Mouse (Mus musculus) myocyte (in vitro differentiated cells): ENCODE results near the gene Il4.

Experiments
- E2F4 ChIP-seq: IDR thresholded peaks from one replicate; pipeline ENCODE4 v1.6.1; 2011; ENCODE audit warnings: mild to moderate bottlenecking, control low read depth, moderate library complexity; ENCODE audit not compliant: insufficient read depth
- MAX ChIP-seq: IDR thresholded peaks from one replicate; pipeline ENCODE4 v1.6.1; 2011; ENCODE audit warnings: low read depth, mild to moderate bottlenecking, control low read depth
- MYOD1 ChIP-seq, 3 experiments: IDR thresholded peaks; one replicate each; pipeline ENCODE4 v1.6.1; 2011; ENCODE audit warnings: control low read depth in 2 of 3, low read depth in 2 of 3, mild to moderate bottlenecking in 2 of 3, moderate library complexity in 1 of 3; ENCODE audit not compliant: insufficient read length in 2 of 3, control insufficient read depth in 1 of 3
- MYOG ChIP-seq, 3 experiments: IDR thresholded peaks; one replicate each; pipeline ENCODE4 v1.6.1; 2011; ENCODE audit warnings: control low read depth in 2 of 3, low read depth in 2 of 3, mild to moderate bottlenecking in 2 of 3; ENCODE audit not compliant: insufficient read length in 2 of 3, control insufficient read depth in 1 of 3, insufficient read depth in 1 of 3
- POLR2A ChIP-seq: IDR thresholded peaks from one replicate; pipeline ENCODE4 v1.6.1; 2011; ENCODE audit warnings: low read depth, mild to moderate bottlenecking, control low read depth, moderate library complexity; ENCODE audit not compliant: insufficient read length
- TCF12 ChIP-seq: IDR thresholded peaks from one replicate; pipeline ENCODE4 v1.6.1; 2011; ENCODE audit warnings: mild to moderate bottlenecking, control low read depth; ENCODE audit not compliant: poor library complexity, insufficient read depth, severe bottlenecking
- USF1 ChIP-seq: IDR thresholded peaks from one replicate; pipeline ENCODE4 v1.6.1; 2011; ENCODE audit warnings: low read depth, mild to moderate bottlenecking, control low read depth, moderate library complexity

- no peak for TF ChIP-seq POLR2A
- TF ChIP-seq MYOG (IDR thresholded peaks at IDR 0.05; ENCODE audit: control insufficient read depth in 1 of 3, insufficient read depth in 1 of 3, insufficient read length in 2 of 3, low read depth in 2 of 3) = no peak
- TF ChIP-seq USF1 = no peak
- TF ChIP-seq MYOD1 (IDR thresholded peaks at IDR 0.05; ENCODE audit: control insufficient read depth in 1 of 3, insufficient read length in 2 of 3, low read depth in 2 of 3) = no peak
- no peak for TF ChIP-seq E2F4
- TF ChIP-seq MAX = no peak
- TF ChIP-seq TCF12 = no peak
Observed at GRCm38 (mm10) chr11:53620094-53620493, 1.6 kb upstream of the Il4 start.
